Mouse (Mus musculus) bone marrow, adult 2 months (tissue): ENCODE data around the gene Dazap1. TPM values are rescaled to one million over a fixed set of nuclear protein-coding genes. Genes with fewer than 3 reads are reported as not detected.
A peak's percentile ranks its signal among the peaks of the same experiment; 100 is the strongest.

Experiments used
- H3K27ac ChIP-seq: fragments of 200-500 bp; 2 replicates; pipeline ENCODE4 v1.5.1; 2012; ENCODE audit warnings: low read depth, mild to moderate bottlenecking, control low read depth, inconsistent platforms, low read length; ENCODE audit not compliant: control insufficient read depth, poor library complexity, insufficient read depth
- H3K4me1 ChIP-seq: fragments of 200-500 bp; 2 replicates; pipeline ENCODE4 v1.6.1; 2011; ENCODE audit warnings: low read length; ENCODE audit not compliant: control insufficient read depth, insufficient read depth
- H3K4me3 ChIP-seq: fragments of 200-500 bp; replicated peaks from 2 replicates; pipeline ENCODE3; 2011; ENCODE audit warnings: mild to moderate bottlenecking, low read depth, low read length, control low read depth; ENCODE audit not compliant: control insufficient read depth
- CTCF ChIP-seq: fragments of 200-500 bp; IDR thresholded peaks from 2 replicates; pipeline ENCODE4 v1.5.1; 2011; ENCODE audit warnings: low read length, control low read depth; ENCODE audit not compliant: control insufficient read depth, insufficient read depth
- POLR2A ChIP-seq: fragments of 200-500 bp; IDR thresholded peaks from 2 replicates; pipeline ENCODE4 v1.6.1; 2011; ENCODE audit warnings: low read depth, mild to moderate bottlenecking, control low read depth, low read length, borderline replicate concordance; ENCODE audit not compliant: control insufficient read depth
- WGBS: fragments of 180-500 bp; shearing (Covaris S2); methylation state at CpG from one replicate; pipeline ENCODE4 v1.1.7; 2018; 5-methylcytosine and 5-hydroxymethylcytosine counted together
- polyA plus RNA-seq: library from polyadenylated mRNA; stranded (reverse); fragments of >200 nt; gene quantifications from 2 replicates; pipeline ENCODE4 v1.2.4, GENCODE M21; 2011; ENCODE audit warnings: low replicate concordance; ENCODE audit not compliant: missing spikeins, insufficient read depth, insufficient read length

Dazap1 gene
- polyA plus RNA-seq, 1 experiment, result 150 TPM

- H3K4me3 ChIP-seq, result no peak overlapping the region
- peak overlapping the region; percentile 49 for H3K27ac ChIP-seq
- no peaks in the 10 kb centered on the region; the same call in none of the 2 replicates for H3K4me1 ChIP-seq
- 73% methylated on average over 5 of the region's 5 CpGs for WGBS
- no peak for TF ChIP-seq CTCF
- no peak for TF ChIP-seq POLR2A
Observed at GRCm38 (mm10) chr10:80332525-80332989, 71.3 kb downstream of the Dazap1 start.

- no peak overlapping the region for H3K27ac ChIP-seq
- WGBS, result 59% methylated on average over 12 of the region's 12 CpGs
- H3K4me1 ChIP-seq, result peaks cover 3% of the 10 kb centered on the region
- no peak for TF ChIP-seq CTCF
- no peak for TF ChIP-seq POLR2A
- no peak overlapping the region for H3K4me3 ChIP-seq
Observed at GRCm38 (mm10) chr10:80336263-80336662, 75.0 kb downstream of the Dazap1 start.

Other genes starting within 250 kb of the Dazap1 start
- 111 and 291 TPM in 2 replicates for gene Arhgap45, start 244.8 kb upstream of the Dazap1 start, polyA plus RNA-seq
- 35.6 and 44.5 TPM in 2 replicates for gene Polr2e, start 221.7 kb upstream of the Dazap1 start, polyA plus RNA-seq
- 948 and 2,392 TPM in 2 replicates for gene Gpx4, start 214.3 kb upstream of the Dazap1 start, polyA plus RNA-seq
- 37.6 and 83.8 TPM in 2 replicates for gene Sbno2, start 155.9 kb upstream of the Dazap1 start, polyA plus RNA-seq
- 197 and 344 TPM in 2 replicates for gene Stk11, start 145.7 kb upstream of the Dazap1 start, polyA plus RNA-seq
- 131 and 178 TPM in 2 replicates for gene Atp5d, start 122.9 kb upstream of the Dazap1 start, polyA plus RNA-seq
- gene Cbarp, start 120.7 kb upstream of the Dazap1 start, polyA plus RNA-seq, result 3.4 and 3.7 TPM in 2 replicates
- gene Midn, start 113.2 kb upstream of the Dazap1 start, polyA plus RNA-seq, result 36.0 and 53.2 TPM in 2 replicates
- 200 and 277 TPM in 2 replicates for gene Cirbp, start 95.5 kb upstream of the Dazap1 start, polyA plus RNA-seq
- gene 1600002K03Rik, start 88.5 kb upstream of the Dazap1 start, polyA plus RNA-seq, result 8.8 and 23.7 TPM in 2 replicates
- gene Efna2, start 82.0 kb upstream of the Dazap1 start, polyA plus RNA-seq, result 0.70 TPM in 1 of 2 replicates, not detected in the other
- gene Mum1, start 35.1 kb upstream of the Dazap1 start, polyA plus RNA-seq, result 64.4 and 77.5 TPM in 2 replicates
- gene Ndufs7, start 12.4 kb upstream of the Dazap1 start, polyA plus RNA-seq, result 72.4 and 80.0 TPM in 2 replicates
- 1.7 and 5.8 TPM in 2 replicates for gene Gamt, start 474 bp upstream of the Dazap1 start, polyA plus RNA-seq
- 1,765 and 2,445 TPM in 2 replicates for gene Rps15, start 31.0 kb downstream of the Dazap1 start, polyA plus RNA-seq
- 0.17 TPM in 1 of 2 replicates, not detected in the other for gene Apc2, start 34.5 kb downstream of the Dazap1 start, polyA plus RNA-seq
- gene 2310011J03Rik, start 59.1 kb downstream of the Dazap1 start, polyA plus RNA-seq, result 40.8 and 52.1 TPM in 2 replicates
- 1.4 TPM in 1 of 2 replicates, not detected in the other for gene Pcsk4, start 68.0 kb downstream of the Dazap1 start, polyA plus RNA-seq
- 4.2 and 6.5 TPM in 2 replicates for gene Reep6, start 68.5 kb downstream of the Dazap1 start, polyA plus RNA-seq
- 3.0 and 8.6 TPM in 2 replicates for gene Adamtsl5, start 86.9 kb downstream of the Dazap1 start, polyA plus RNA-seq
- 2.2 TPM in 1 of 2 replicates, not detected in the other for gene Plk5, start 95.0 kb downstream of the Dazap1 start, polyA plus RNA-seq
- 1.4 and 1.7 TPM in 2 replicates for gene Mex3d, start 126.2 kb downstream of the Dazap1 start, polyA plus RNA-seq
- gene Mbd3, start 138.1 kb downstream of the Dazap1 start, polyA plus RNA-seq, result 53.0 and 82.0 TPM in 2 replicates
- 190 and 222 TPM in 2 replicates for gene Uqcr11, start 145.3 kb downstream of the Dazap1 start, polyA plus RNA-seq
- gene Tcf3, start 172.2 kb downstream of the Dazap1 start, polyA plus RNA-seq, result 70.7 and 138 TPM in 2 replicates
- gene Onecut3, start 233.3 kb downstream of the Dazap1 start, polyA plus RNA-seq, result not detected in 2 replicates